Mouse (Mus musculus): ENCODE results near the gene Mdm1.

DNA sequence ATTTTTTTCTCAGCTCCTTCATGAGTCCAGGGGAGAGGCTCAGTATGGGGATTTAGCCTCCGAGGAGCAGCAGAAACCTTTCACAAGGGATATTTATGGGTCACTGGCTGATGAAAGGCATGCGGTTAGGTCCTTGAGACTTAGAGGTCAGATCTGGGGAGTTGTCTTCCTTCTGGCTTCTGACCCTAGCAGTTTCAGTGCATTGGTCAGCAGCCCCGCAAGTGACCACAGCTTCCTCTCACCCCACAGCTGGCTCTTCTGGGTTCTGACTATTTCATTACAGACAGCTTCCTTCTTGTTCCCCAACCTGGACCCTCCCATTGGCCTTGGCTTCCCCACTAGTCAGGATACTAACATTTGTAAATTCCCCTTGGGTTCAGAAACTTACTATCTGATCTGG lies 43.7 kb upstream of the Mdm1 start:
- TF ChIP-seq CTCF (IDR thresholded peaks at IDR 0.05) (no peak), EP300 (IDR thresholded peaks at IDR 0.05) (no peak)
